Mouse (Mus musculus): ENCODE data around the gene Ccdc114.

The Ccdc114 gene

DNA sequence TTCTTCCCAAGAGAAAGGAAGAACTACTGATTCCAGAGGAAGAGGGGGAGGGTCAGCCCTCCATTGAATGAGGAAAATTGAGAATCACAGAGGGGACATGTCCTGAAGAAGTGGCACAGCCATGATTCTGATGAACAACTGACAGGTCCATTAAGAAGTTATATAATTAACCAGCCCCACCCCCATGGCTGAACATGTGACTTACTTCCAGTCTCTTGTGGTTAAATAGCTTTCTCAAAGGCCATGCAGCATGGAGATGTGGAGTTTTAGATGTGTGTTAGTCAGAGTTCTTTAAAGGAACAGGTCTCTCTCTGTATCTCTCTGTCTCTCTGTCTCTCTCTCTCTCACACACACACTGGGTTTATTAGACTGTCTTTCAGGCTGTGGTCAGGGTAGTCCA, 15.5 kb upstream of the Ccdc114 start:
- H3K36me3 ChIP-seq (ENCODE audit: control insufficient read depth, insufficient read depth, low read length, poor library complexity, severe bottlenecking), result no peaks in the 10 kb centered on the region; the same call in 1 of the 2 replicates
- DNase-seq (ENCODE audit: low read depth, low spot score), result peak; percentile 30
- H3K27me3 ChIP-seq (ENCODE audit: control insufficient read depth, insufficient read depth, low read length, poor library complexity, severe bottlenecking), result no peaks in the 10 kb centered on the region

DNA sequence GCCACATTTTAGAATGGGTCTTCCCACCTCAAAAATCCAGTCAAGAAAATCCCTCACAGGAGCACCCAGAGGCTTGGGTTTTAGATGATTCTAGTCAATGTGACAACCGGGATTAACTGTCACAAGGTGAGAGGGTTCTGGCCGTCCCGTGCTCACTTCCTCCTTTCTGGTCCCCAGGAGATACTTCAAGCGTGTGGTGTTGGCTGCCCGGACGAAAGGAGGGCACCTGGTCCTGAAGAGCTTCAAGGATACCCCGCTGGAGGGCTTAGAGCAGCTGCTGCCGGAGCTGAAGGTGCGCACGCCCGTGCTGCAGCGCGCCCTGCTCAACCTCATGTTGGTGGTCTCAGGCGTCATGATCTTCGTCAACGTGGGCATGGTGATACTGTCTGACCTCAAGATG, 14.7 kb upstream of the Ccdc114 start:
- DNase-seq (ENCODE audit: low read depth, low spot score), result peak; percentile 57
- H3K27me3 ChIP-seq (ENCODE audit: control insufficient read depth, insufficient read depth, low read length, poor library complexity, severe bottlenecking), result no peaks in the 10 kb centered on the region
- no peaks in the 10 kb centered on the region; the same call in 1 of the 2 replicates for H3K36me3 ChIP-seq (ENCODE audit: control insufficient read depth, insufficient read depth, low read length, poor library complexity, severe bottlenecking)

DNA sequence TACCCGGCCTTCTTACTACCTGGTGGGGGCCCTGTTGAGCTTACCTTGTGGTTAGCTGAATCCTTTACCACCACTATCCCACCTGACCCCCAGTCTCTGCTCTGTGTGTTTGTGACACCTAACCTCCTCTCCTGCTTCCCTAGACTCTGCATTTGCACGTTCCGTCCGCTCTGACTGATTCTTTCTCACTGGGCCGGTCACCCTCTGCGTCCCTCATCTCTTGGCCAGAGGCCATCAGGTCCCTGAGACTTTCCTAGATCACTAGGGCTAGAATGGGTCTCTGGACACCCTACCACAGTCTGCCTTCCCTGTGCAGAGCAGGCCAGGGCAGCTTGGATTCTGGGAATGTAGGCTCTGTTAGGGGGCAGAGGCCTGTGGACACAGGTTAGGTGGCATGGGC, 9.8 kb upstream of the Ccdc114 start:
- peaks cover 8% of the 10 kb centered on the region for H3K36me3 ChIP-seq (ENCODE audit: control insufficient read depth, insufficient read depth, low read length, poor library complexity, severe bottlenecking)
- H3K27me3 ChIP-seq (ENCODE audit: control insufficient read depth, insufficient read depth, low read length, poor library complexity, severe bottlenecking), result no peaks in the 10 kb centered on the region
- no peak for DNase-seq (ENCODE audit: low read depth, low spot score)

DNA sequence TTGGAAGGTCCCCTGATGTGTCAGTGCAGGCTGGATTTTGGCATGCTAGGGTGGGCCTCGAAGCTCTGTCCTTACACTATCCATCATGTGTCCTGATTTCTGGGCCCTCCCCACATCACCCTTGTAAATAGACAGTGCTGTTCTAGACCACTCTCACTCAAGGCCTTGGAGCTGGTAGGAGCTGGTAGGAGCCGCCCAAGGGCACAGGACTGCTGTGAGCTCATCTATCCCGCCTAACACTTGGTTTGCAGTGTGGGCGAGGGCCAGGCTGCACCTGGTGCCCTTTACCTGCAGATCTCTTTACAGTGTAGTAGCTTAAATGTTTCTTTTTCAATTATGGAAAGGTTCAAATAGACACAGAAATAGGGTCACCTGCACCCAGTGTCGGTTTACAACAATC, 8.9 kb upstream of the Ccdc114 start:
- no peak for DNase-seq (ENCODE audit: low read depth, low spot score)
- no peaks in the 10 kb centered on the region for H3K27me3 ChIP-seq (ENCODE audit: control insufficient read depth, insufficient read depth, low read length, poor library complexity, severe bottlenecking)

DNA sequence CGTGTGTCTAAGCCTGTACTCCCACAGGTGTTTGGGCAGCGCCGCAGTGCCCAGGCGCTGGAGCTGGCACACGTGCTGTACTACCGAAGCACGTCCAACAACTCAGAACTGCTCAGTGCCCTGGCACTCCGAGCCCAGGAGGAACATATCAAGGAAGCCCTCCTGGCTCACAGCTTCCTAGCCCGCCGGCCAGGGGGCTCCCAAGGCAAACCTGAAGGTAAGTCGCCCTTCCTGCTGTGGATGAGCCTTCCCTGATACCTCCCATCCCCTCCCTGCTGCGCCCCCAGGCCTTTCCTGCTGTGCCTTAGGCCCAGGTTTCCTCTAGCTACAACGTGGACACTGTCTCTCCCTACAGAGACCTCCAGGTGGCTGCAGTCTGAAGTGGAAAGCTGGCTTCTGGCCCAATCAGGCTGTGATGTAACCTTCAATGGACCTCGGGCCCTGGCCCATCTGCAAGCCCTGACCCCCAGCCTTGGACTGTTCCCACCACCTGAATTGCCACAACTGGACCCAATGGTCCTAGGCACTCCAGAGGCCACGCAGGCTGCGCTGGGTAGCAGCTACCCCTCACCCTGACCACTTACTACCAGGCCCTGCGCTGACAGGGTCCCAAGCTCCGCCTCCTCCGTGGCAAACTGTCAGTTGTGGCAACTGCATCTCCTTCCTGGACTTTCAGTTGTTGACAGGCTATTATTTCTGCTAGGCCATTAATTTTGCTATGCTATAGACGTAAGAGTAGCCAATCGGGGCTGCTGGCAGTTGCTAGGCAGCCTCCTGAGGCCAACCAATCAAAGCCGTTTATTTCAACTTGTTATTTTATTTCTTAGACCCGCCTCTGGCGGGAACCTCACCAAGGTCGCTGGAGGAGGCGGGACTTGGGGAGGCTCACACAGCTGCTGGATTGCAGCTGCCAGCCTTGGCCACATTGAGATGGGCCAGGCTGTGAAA, 7.5 kb upstream of the Ccdc114 start:
- DNase-seq (ENCODE audit: low read depth, low spot score), result peak; percentile 83
- no peaks in the 10 kb centered on the region for H3K27me3 ChIP-seq (ENCODE audit: control insufficient read depth, insufficient read depth, low read length, poor library complexity, severe bottlenecking)
- peaks cover 9% of the 10 kb centered on the region; the same call in 1 of the 2 replicates for H3K36me3 ChIP-seq (ENCODE audit: control insufficient read depth, insufficient read depth, low read length, poor library complexity, severe bottlenecking)

More for the DNA sequence above, 8.9 kb upstream of the Ccdc114 start:
- H3K36me3 ChIP-seq (ENCODE audit: control insufficient read depth, insufficient read depth, low read length, poor library complexity, severe bottlenecking), result peaks cover 9% of the 10 kb centered on the region; the same call in 1 of the 2 replicates

DNA sequence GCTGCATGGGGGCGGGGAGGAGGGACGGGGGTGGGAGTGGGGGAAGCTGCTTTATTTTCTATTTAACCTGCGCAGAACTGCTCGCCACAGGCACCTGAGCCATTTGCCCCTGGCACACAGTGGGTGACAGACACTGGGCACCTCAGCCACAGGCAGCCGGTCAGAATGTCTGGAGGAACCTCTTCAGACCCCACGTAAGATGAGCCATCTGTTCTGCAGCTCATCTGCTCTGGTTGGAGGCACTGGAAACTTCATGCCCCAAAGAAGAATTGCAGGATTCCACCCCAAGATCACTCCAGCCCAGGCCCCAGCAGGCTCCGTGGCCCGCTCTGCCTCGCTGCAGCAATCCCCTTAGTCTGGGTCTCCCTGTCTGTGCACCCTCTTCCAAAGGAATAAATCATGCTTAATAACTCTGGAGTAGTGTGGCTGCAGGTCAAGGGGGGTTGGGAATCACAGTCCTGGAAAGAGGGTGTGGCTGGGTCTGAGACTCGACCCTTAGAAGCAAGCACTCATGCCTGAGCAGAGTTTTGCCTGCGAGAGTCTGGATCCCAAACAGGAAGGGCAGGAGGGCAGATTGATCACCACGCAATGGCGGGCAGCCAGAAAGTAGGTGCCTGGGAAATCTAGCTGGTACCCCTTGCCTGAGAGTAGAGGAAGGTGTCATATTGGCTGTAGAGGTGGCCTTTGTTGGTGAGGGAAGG, 6.7 kb upstream of the Ccdc114 start:
- DNase-seq (ENCODE audit: low read depth, low spot score), result no peak

DNA sequence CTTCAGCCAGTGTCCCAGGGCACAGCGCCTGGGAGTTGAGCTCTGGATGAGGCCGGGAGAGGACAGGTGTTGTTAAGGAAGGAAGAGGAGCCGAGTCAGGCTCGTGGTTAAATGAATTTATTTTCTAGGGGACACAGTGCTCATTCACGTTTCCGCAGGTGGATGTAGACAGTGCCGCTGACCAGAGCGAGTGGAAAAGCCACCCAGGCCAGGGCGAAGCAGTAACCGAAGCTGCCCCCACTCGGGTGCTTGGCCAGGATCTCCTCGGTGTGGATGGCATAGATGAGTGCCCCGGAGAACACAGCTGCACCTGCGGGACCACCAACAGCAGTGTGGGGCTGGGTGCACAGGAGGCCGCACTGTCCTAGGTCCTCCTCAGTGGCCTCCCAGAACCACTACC, 5.9 kb upstream of the Ccdc114 start:
- H3K27me3 ChIP-seq (ENCODE audit: control insufficient read depth, insufficient read depth, low read length, poor library complexity, severe bottlenecking), result no peaks in the 10 kb centered on the region
- H3K36me3 ChIP-seq (ENCODE audit: control insufficient read depth, insufficient read depth, low read length, poor library complexity, severe bottlenecking), result peaks cover 9% of the 10 kb centered on the region; the same call in 1 of the 2 replicates
- DNase-seq (ENCODE audit: low read depth, low spot score), result no peak

More for the DNA sequence above, 6.7 kb upstream of the Ccdc114 start:
- H3K27me3 ChIP-seq (ENCODE audit: control insufficient read depth, insufficient read depth, low read length, poor library complexity, severe bottlenecking), result no peaks in the 10 kb centered on the region
- H3K36me3 ChIP-seq (ENCODE audit: control insufficient read depth, insufficient read depth, low read length, poor library complexity, severe bottlenecking), result peaks cover 9% of the 10 kb centered on the region; the same call in 1 of the 2 replicates

DNA sequence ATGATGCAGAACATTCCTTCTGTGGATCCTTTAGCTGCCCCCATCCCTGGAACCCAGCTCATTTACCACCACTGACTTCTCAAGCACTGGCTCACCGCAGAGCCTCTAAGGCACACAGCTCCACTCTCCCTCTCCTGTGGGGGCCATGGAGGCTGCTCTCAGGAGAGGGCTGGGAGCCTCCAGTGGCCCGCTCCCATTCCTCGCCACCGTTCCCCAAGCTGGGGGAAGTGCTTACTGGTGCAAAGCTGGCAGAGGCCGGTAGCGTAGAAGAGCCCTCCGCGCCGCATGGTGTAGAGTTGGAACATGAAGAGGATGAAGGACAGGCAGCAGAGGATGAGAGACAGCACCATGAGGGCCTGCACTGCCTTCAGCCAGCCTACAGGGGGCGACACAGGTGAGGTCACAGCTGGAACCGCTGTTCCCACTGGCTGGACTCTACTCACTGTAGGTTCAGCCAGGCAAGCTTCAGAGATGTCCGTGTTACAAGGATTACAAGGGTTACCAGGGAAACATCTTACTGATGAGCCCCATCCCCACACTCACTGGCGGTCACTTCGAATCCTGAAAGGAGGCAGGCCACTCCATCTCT, 4.7 kb upstream of the Ccdc114 start:
- peak; percentile 55 for DNase-seq (ENCODE audit: low read depth, low spot score)
- H3K27me3 ChIP-seq (ENCODE audit: control insufficient read depth, insufficient read depth, low read length, poor library complexity, severe bottlenecking), result no peaks in the 10 kb centered on the region
- H3K36me3 ChIP-seq (ENCODE audit: control insufficient read depth, insufficient read depth, low read length, poor library complexity, severe bottlenecking), result peaks cover 9% of the 10 kb centered on the region; the same call in 1 of the 2 replicates

DNA sequence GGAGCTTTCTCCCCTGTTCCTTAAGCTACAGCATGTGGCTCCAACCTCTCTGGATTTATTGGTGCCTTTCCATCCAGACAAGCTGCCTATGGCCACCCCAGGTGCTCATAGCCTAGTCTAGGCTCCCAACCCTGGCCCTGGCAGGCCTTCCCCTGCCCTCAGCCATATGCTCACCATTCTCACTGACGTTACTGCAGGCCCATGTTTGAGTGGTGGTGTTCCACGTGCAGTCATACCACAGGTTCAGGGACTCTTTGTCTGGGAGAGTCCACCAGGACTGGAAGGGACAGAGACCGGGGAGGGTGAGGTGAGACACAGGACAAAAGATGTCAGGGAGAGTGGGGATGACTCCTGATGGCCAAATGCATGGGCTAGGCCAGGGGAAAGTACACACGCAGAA, 4.1 kb upstream of the Ccdc114 start:
- H3K36me3 ChIP-seq (ENCODE audit: control insufficient read depth, insufficient read depth, low read length, poor library complexity, severe bottlenecking), result peaks cover 9% of the 10 kb centered on the region; the same call in 1 of the 2 replicates
- H3K27me3 ChIP-seq (ENCODE audit: control insufficient read depth, insufficient read depth, low read length, poor library complexity, severe bottlenecking), result no peaks in the 10 kb centered on the region
- DNase-seq (ENCODE audit: low read depth, low spot score), result no peak

DNA sequence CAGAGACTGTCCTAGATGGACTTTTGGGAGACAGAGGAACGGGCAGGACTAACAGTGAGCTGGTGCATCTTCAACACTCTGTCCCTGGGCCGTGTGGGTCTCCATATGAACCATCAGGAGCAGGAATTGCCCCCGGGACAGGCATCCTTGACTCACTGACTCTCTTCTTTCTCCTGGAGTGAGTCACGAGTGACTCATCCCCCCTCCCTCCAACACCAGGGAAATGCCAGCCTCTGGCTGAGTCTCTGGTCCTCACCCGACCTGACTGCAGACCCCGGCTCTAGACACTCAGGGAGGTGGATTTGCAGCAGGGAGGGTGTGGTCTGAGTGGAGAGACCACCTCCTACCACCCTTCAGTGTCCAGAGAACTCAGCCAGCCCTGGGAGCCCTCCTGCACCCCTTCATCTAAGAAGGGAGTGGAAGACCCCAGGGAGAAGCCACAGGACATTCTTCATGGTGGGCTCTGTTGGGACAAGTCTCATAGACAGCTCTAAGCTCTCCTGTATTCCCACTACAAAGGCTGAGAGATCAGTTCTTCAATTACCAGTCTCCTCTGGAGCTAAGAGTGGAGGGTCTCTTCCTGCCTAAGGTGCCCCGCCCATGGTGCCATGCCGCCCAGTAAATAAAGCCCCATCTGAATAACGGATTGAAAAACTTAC, 3.2 kb upstream of the Ccdc114 start:
- peaks cover 9% of the 10 kb centered on the region; the same call in 1 of the 2 replicates for H3K36me3 ChIP-seq (ENCODE audit: control insufficient read depth, insufficient read depth, low read length, poor library complexity, severe bottlenecking)
- no peaks in the 10 kb centered on the region for H3K27me3 ChIP-seq (ENCODE audit: control insufficient read depth, insufficient read depth, low read length, poor library complexity, severe bottlenecking)
- peak; percentile 13 for DNase-seq (ENCODE audit: low read depth, low spot score)

DNA sequence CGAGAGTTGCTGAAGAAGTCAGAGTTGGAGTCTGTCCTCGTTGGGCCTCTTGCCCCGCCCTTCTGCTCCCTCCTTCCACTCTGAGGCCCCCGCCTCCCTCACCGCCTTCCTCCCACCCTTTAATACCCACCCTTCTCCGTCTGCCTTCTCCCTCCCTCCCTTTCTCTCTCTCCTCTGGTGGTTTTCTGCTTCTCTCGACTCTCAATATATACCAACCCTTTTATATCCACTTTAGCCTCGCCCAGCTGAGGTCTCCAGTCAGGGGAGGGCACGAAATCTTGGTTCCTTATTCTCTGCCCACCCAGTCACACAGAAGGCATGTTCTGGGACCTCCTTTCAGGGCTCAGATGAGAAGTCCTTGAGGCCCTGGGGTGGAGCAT, 2.6 kb upstream of the Ccdc114 start, which contains the start of gene Emp3:
Gene Emp3, minus strand, starts transcription at position 163 of the 380 bp plus-strand sequence.
- H3K36me3 ChIP-seq (ENCODE audit: control insufficient read depth, insufficient read depth, low read length, poor library complexity, severe bottlenecking), result peaks cover 9% of the 10 kb centered on the region; the same call in 1 of the 2 replicates
- H3K27me3 ChIP-seq (ENCODE audit: control insufficient read depth, insufficient read depth, low read length, poor library complexity, severe bottlenecking), result no peaks in the 10 kb centered on the region
- peak; percentile 90 for DNase-seq (ENCODE audit: low read depth, low spot score)

DNA sequence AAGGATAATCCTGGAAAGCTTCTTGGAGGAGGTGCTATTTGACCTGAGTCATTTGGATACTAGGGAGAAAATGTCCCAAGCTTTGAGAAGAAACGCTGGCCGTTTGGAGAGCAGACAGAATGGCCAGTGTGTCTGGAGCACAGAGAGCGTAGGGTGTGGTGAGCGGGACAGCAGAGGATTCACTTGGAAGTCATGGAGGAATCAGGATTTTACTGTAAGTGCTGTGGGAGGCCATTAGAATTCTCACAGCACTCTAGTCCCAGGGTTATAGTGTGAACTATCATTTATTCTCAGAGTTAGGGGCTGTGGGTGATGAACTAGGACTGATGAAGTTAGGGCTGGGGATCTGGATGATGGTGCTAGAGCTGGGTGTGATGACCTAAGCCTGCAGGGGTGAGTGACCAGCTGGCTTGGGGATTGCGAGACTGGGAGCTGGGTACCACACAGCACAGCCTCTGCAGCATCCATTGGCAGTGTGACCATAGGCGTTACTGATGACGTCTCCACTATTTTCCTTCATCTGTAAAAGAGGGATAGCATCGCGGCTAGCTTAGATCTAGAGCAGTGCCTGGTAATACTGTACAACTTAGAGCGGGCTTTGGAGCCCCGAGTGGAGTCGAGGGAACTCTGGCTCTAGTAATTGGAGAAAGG, 1.8 kb upstream of the Ccdc114 start:
- H3K27me3 ChIP-seq (ENCODE audit: control insufficient read depth, insufficient read depth, low read length, poor library complexity, severe bottlenecking), result no peaks in the 10 kb centered on the region
- H3K36me3 ChIP-seq (ENCODE audit: control insufficient read depth, insufficient read depth, low read length, poor library complexity, severe bottlenecking), result peaks cover 9% of the 10 kb centered on the region; the same call in 1 of the 2 replicates
- peak; percentile 28 for DNase-seq (ENCODE audit: low read depth, low spot score)

DNA sequence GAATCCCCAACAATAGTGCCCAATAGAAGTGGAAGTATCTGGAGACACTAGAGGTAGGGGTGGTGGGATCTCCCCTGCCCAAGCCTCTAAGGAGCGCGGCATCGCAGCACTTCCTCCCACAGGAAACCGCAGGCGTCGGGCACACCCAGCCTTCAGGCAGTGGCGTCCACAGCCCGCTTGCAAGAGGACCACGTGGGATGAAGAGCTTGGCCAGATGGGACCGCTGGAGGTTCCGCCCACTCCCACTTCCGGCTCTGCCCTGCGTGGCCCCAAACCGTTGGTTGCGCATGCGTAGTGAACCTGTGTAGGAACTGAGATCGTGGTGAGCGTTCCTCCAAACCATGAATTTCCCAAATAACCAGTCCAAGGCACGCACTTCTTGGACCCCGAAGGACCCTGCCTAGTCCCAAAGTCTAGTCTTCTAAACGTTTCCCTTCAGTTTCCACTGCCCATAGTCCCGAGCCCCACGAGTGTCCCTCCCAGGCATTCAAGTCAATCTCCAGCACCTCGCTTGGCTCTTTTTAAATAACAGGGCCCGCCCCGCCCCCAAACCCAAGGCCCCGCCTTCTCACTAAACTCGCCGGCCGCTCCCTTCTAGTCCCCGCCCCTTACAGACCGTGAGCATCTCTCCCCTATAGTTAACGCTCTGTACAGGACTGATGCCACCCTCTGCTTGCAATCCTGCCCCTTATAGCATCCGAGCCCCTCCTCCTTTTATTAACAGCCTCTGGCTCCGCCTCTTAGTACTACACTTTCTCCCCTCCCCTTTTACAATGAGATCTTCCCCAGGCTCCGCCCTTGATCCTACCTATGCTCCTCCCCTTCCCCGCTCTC, 727 bp upstream of the Ccdc114 start:
- peaks cover 5% of the 10 kb centered on the region; the same call in 1 of the 2 replicates for H3K36me3 ChIP-seq (ENCODE audit: control insufficient read depth, insufficient read depth, low read length, poor library complexity, severe bottlenecking)
- no peaks in the 10 kb centered on the region for H3K27me3 ChIP-seq (ENCODE audit: control insufficient read depth, insufficient read depth, low read length, poor library complexity, severe bottlenecking)
- DNase-seq (ENCODE audit: low read depth, low spot score), result peak; percentile 99

Data from splenic B cell, adult 2 months (primary cell).